Mouse (Mus musculus) limb, embryonic 13.5 days (tissue): ENCODE results near the gene Lst1. TPM values are rescaled to one million over a fixed set of nuclear protein-coding genes. Genes with fewer than 3 reads are reported as not detected.
A peak's percentile ranks its signal among the peaks of the same experiment; 100 is the strongest.
"Not testable (repeated sequence)": the region's sequence is repeated elsewhere in the genome, so short reads cannot be mapped to it uniquely, and the experiment has no call there.

Experiments
- ATAC-seq: fragments of 200-750 bp; cut with Nextera tagmentation; 2 replicates; pipeline ENCODE4 v1.8.0; 2017; ENCODE audit warnings: low read depth, moderate number of reproducible peaks, moderate TSS enrichment; ENCODE audit not compliant: low FRiP score
- H3K27ac ChIP-seq: fragments of 300-500 bp; sonication (generic); 2 replicates; pipeline ENCODE4 v1.5.1; 2015; ENCODE audit warnings: inconsistent platforms, mild to moderate bottlenecking, moderate library complexity
- H3K27me3 ChIP-seq: fragments of 300-500 bp; sonication (generic); 2 replicates; pipeline ENCODE4 v1.6.1; 2015; ENCODE audit warnings: mild to moderate bottlenecking, inconsistent platforms
- H3K36me3 ChIP-seq: fragments of 300-500 bp; sonication (generic); 2 replicates; pipeline ENCODE4 v1.6.1; 2015; ENCODE audit warnings: inconsistent platforms, mild to moderate bottlenecking, moderate library complexity
- H3K4me1 ChIP-seq: fragments of 300-500 bp; sonication (generic); 2 replicates; pipeline ENCODE4 v1.6.1; 2015; ENCODE audit warnings: inconsistent platforms
- H3K4me2 ChIP-seq: fragments of 300-500 bp; sonication (generic); replicated peaks from 2 replicates; pipeline ENCODE4 v1.6.1; 2015; ENCODE audit warnings: inconsistent platforms, mild to moderate bottlenecking, moderate library complexity
- H3K4me3 ChIP-seq: fragments of 300-500 bp; sonication (generic); 2 replicates; pipeline ENCODE4 v1.5.1; 2015; ENCODE audit warnings: moderate library complexity, mild to moderate bottlenecking, inconsistent platforms
- H3K9ac ChIP-seq: fragments of 300-500 bp; sonication (generic); 2 replicates; pipeline ENCODE4 v1.6.1; 2015; ENCODE audit warnings: mild to moderate bottlenecking, inconsistent platforms
- H3K9me3 ChIP-seq: fragments of 300-500 bp; sonication (generic); 2 replicates; pipeline ENCODE4 v1.6.1; 2016; ENCODE audit warnings: inconsistent platforms
- WGBS: fragments of 180-500 bp; shearing (Covaris S2); methylation state at CpG from one replicate; pipeline ENCODE4 v1.1.7; 2015; 5-methylcytosine and 5-hydroxymethylcytosine counted together
- polyA plus RNA-seq: library from polyadenylated mRNA; unstranded; fragments of >200 nt; fragmentation: Nextera tagmentation; extraction: Ambion mirVana; gene quantifications from 2 replicates; pipeline ENCODE4 v1.2.1, GENCODE M21; 2015

The Lst1 gene
- 10.1 and 12.1 TPM in 2 replicates for polyA plus RNA-seq

DNA sequence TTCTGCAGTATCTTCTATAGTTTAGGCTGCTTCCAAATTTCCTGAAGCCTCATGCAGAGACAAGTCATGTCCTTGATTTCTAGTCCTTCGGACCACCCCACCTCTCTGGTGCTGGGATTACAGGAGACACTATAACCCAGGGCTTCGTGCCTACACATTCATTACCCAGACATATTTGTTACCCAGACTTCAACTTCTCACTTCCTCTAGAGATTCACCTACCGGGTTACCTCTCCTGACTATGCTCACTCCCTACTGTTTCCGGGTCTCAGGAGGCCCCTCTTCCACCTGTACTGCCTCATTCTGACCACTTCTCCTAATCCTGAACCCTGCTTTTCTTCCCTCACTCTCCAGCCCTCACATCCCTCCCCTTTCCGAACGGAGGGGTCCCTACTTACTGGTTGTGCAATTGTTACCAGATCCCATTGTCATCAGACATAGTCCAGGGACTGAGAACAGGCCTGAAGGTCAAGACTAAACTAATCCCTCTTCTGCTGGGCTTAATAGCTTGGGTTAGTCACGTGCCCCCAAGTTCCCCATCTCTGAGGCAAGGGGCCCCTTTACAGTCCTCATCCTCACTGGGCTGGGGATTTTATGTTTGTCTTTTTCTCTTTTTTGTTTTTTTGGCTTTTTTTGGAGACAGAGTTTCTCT is at the start of gene Lst1:
Lst1 (minus strand) TSS at position 481 of the 652 bp plus-strand sequence.
- whole genome bisulfite sequencing, result 72% methylated on average over 7 of the region's 7 CpGs
- Histone ChIP-seq H3K4me2 (no peak within 1 kb of the TSS), H3K9ac (no peak within 1 kb of the TSS), H3K9me3 (no peaks in the 10 kb centered on the region), H3K4me3 (no peak within 1 kb of the TSS), H3K27ac (peak within 1 kb of the TSS; percentile 22; the same call in 1 of the 2 replicates), H3K36me3 (no peaks in the 10 kb centered on the region), H3K4me1 (peaks cover 10% of the 10 kb centered on the region), H3K27me3 (no peaks in the 10 kb centered on the region)
- ATAC-seq, result no peak

GRCm38 (mm10) chr17:35237504-35237903 is 49.3 kb upstream of the Lst1 start:
- H3K4me3 ChIP-seq, result no peak overlapping the region
- H3K27ac ChIP-seq, result no peak overlapping the region
- H3K4me2 ChIP-seq, result no peak overlapping the region
- no peaks in the 10 kb centered on the region for H3K27me3 ChIP-seq
- H3K4me1 ChIP-seq, result peaks cover 38% of the 10 kb centered on the region
- 85% methylated on average over 12 of the region's 12 CpGs for WGBS
- ATAC-seq, result no peak
- H3K9ac ChIP-seq, result no peak overlapping the region
- H3K36me3 ChIP-seq, result peaks cover 11% of the 10 kb centered on the region
- no peaks in the 10 kb centered on the region for H3K9me3 ChIP-seq

- H3K36me3 ChIP-seq, result peaks cover 12% of the 10 kb centered on the region
- H3K27ac ChIP-seq, result no peak overlapping the region
- ATAC-seq, result no peak
- H3K9me3 ChIP-seq, result no peaks in the 10 kb centered on the region
- 81% methylated on average over 9 of the region's 9 CpGs for WGBS
- peaks cover 43% of the 10 kb centered on the region for H3K4me1 ChIP-seq
- H3K4me2 ChIP-seq, result no peak overlapping the region
- H3K27me3 ChIP-seq, result no peaks in the 10 kb centered on the region
- no peak overlapping the region for H3K4me3 ChIP-seq
- no peak overlapping the region for H3K9ac ChIP-seq
Measured at GRCm38 (mm10) chr17:35236996-35237395, 48.8 kb upstream of the Lst1 start.

- H3K27ac ChIP-seq, result peak overlapping the region; percentile 95; the same call in 1 of the 2 replicates
- H3K36me3 ChIP-seq, result peaks cover 13% of the 10 kb centered on the region
- WGBS, result 1% methylated on average over 18 of the region's 18 CpGs
- no peaks in the 10 kb centered on the region for H3K27me3 ChIP-seq
- H3K9me3 ChIP-seq, result no peaks in the 10 kb centered on the region
- peak overlapping the region; percentile 92 for H3K9ac ChIP-seq
- H3K4me3 ChIP-seq, result peak overlapping the region; percentile 63
- peaks cover 48% of the 10 kb centered on the region for H3K4me1 ChIP-seq
- peak overlapping the region; percentile 88 for H3K4me2 ChIP-seq
- peak; percentile 58 for ATAC-seq
Measured at GRCm38 (mm10) chr17:35236390-35236746, 48.1 kb upstream of the Lst1 start.

DNA sequence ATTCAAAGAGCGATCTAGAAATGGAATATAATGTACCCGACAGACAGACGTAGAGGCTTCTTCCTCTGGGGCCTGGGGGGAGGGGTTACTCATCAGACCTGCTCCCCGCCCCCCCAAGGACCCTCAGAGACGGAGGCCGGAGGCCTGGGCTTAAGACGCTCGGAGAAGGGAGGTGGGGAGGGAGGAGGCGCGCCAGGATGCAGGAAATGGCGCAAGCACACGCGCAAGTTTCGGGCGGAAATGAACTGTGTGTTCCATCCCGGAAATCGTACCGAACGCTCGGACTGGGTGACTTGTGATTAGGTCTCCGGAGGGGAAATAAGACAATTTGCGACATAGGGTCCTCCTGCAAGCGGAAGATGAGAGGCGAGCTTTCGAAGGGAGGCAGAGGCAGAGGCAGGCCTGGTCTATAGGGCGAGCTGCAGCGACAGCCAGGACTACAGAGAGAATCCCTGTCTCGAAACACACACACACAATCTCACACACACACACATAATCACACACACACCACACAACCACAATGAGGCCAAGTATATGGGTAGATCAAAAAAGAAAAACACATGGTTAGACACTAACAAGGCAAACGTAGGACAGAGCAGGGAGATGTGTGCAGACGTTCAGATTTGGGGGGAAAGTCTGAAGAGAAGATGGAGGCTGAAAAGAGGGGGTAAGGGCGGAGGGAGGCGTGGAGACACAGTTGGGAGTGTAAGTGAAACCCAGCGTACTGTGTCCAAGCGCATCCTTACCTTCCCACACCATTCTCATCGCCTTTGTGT is 47.6 kb upstream of the Lst1 start, which contains the start of gene Nfkbil1:
Nfkbil1 (minus strand) TSS at position 179 of the 776 bp plus-strand sequence.
- Histone ChIP-seq H3K9me3 (no peaks in the 10 kb centered on the region), H3K4me2 (peak within 1 kb of the TSS; percentile 88), H3K27me3 (no peaks in the 10 kb centered on the region), H3K27ac (peak within 1 kb of the TSS; percentile 95), H3K36me3 (peaks cover 19% of the 10 kb centered on the region), H3K4me1 (peaks cover 46% of the 10 kb centered on the region), H3K9ac (peak within 1 kb of the TSS; percentile 92), H3K4me3 (peak within 1 kb of the TSS; percentile 63)
- under 1% methylated on average over 35 of the region's 35 CpGs for WGBS
- peak; percentile 74 for ATAC-seq

GRCm38 (mm10) chr17:35234903-35235302 is 46.7 kb upstream of the Lst1 start:
- H3K36me3 ChIP-seq, result peaks cover 26% of the 10 kb centered on the region
- peak overlapping the region; percentile 95 for H3K27ac ChIP-seq
- H3K4me1 ChIP-seq, result peaks cover 38% of the 10 kb centered on the region
- no peaks in the 10 kb centered on the region for H3K9me3 ChIP-seq
- 7% methylated on average over 31 of the region's 31 CpGs for WGBS
- peak overlapping the region; percentile 92 for H3K9ac ChIP-seq
- no peak for ATAC-seq
- peak overlapping the region; percentile 88 for H3K4me2 ChIP-seq
- H3K27me3 ChIP-seq, result no peaks in the 10 kb centered on the region
- H3K4me3 ChIP-seq, result peak overlapping the region; percentile 63

- not testable (repeated sequence) for H3K27me3 ChIP-seq, H3K9me3 ChIP-seq, H3K9ac ChIP-seq, ATAC-seq
- peaks cover 38% of the 10 kb centered on the region for H3K4me1 ChIP-seq
- peak overlapping the region; percentile 95; the same call in 1 of the 2 replicates for H3K27ac ChIP-seq
- peak overlapping the region; percentile 88 for H3K4me2 ChIP-seq
- peak overlapping the region; percentile 63 for H3K4me3 ChIP-seq
- H3K36me3 ChIP-seq, result peaks cover 35% of the 10 kb centered on the region
- 82% methylated on average over 7 of the region's 7 CpGs for WGBS
Measured at GRCm38 (mm10) chr17:35234090-35234489, 45.9 kb upstream of the Lst1 start.

DNA sequence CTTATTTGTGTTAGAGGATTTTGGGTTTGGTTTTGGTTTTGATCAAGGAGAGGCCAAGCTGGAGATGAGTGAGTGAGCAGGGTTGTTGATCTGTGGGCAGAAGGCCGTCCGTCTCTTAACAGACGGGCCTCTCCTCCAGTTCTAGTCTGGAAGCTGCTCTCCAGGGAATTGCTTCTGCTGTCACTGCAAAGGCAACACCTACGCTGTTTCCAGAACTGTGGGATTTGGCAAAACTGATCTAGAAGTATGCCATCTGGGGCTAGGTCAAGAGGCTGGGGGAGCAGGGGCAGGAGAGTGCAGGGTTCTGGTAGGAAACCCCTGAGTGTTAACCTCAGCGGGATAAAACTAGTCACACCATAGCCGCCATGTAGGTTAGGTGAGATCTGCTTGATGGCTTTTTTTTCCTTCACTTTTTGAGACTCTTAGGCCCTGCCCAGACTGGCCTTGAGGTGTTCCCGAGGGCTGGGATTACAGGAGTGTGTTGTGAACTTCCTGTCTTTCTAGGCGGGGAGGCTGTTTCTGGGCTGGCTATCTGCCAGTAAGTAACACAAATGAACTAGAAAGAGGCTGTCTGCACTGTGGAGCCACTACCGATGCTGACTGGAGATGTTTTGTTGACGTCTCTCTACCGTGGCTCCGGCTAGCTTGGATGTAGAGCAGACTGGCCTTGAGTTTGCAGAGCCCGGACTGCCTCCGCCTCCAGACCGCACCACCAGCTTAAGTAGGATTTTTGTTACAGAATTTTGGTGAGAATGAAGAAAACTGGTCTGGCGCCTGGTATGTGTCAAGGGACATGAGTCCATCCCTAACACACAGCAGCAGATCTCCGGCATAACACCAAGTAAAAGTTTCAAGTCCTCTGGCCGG is 45.1 kb upstream of the Lst1 start, which contains the start of gene Atp6v1g2:
Atp6v1g2 (plus strand) TSS at position 547 of the 867 bp plus-strand sequence.
- Histone ChIP-seq H3K27me3 (no peaks in the 10 kb centered on the region), H3K4me2 (peak within 1 kb of the TSS; percentile 88), H3K36me3 (peaks cover 42% of the 10 kb centered on the region), H3K4me1 (peaks cover 38% of the 10 kb centered on the region), H3K9me3 (no peaks in the 10 kb centered on the region), H3K4me3 (peak within 1 kb of the TSS; percentile 63), H3K27ac (peak within 1 kb of the TSS; percentile 95; the same call in 1 of the 2 replicates), H3K9ac (peak within 1 kb of the TSS; percentile 92)
- no peak for ATAC-seq
- 66% methylated on average over 18 of the region's 18 CpGs for WGBS

DNA sequence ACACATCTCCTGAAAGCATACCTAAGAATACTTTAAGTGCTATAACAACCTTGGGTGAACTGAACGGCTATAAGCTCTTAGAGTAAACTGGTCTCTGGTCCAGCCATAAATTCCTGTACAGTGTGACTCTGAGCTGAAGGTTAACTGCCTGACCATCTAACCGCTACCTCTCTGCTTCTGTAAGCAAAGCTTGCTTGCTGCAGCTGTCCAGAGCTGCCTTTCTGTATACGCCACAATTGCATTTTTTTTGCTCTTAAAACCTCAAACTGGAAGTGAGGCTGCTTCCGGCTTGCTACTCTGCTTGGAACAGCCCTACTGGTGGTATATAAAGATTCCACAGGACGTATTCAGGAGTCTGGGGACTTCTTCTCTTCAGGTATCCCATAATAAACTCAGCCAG is 44.4 kb upstream of the Lst1 start:
- peaks cover 48% of the 10 kb centered on the region for H3K36me3 ChIP-seq

GRCm38 (mm10) chr17:35232043-35232442 is 43.8 kb upstream of the Lst1 start:
- Histone ChIP-seq H3K27ac (no peak overlapping the region), H3K4me2 (no peak overlapping the region; the same call in 1 of the 2 replicates)

More for the DNA sequence above, 44.4 kb upstream of the Lst1 start:
- no peak overlapping the region; the same call in 1 of the 2 replicates for H3K9ac ChIP-seq
- no peak overlapping the region for H3K4me2 ChIP-seq
- peaks cover 38% of the 10 kb centered on the region for H3K4me1 ChIP-seq
- no peak for ATAC-seq
- no peak overlapping the region for H3K4me3 ChIP-seq
- 79% methylated on average over 5 of the region's 5 CpGs for WGBS
- no peaks in the 10 kb centered on the region for H3K27me3 ChIP-seq
- peak overlapping the region; percentile 95; the same call in 1 of the 2 replicates for H3K27ac ChIP-seq
- no peaks in the 10 kb centered on the region for H3K9me3 ChIP-seq

GRCm38 (mm10) chr17:35231022-35231421 is 42.8 kb upstream of the Lst1 start:
- Histone ChIP-seq H3K4me1 (peaks cover 34% of the 10 kb centered on the region), H3K27me3 (no peaks in the 10 kb centered on the region), H3K27ac (no peak overlapping the region), H3K36me3 (peaks cover 58% of the 10 kb centered on the region), H3K4me2 (no peak overlapping the region), H3K4me3 (no peak overlapping the region), H3K9ac (0 out of 2 replicates have a peak overlapping the region, but pooled peaks have one; percentile 1), H3K9me3 (no peaks in the 10 kb centered on the region)
- ATAC-seq, result no peak
- WGBS, result 94% methylated on average over 10 of the region's 10 CpGs

More at GRCm38 (mm10) chr17:35232043-35232442, 43.8 kb upstream of the Lst1 start:
- 14% methylated on average over 12 of the region's 12 CpGs for WGBS
- Histone ChIP-seq H3K9me3 (no peaks in the 10 kb centered on the region), H3K4me3 (no peak overlapping the region), H3K4me1 (peaks cover 38% of the 10 kb centered on the region), H3K9ac (peak overlapping the region; percentile 36; the same call in 1 of the 2 replicates), H3K36me3 (peaks cover 54% of the 10 kb centered on the region), H3K27me3 (no peaks in the 10 kb centered on the region)
- ATAC-seq, result no peak
